11 mouse cellular contexts compared by ENCODE assay signal in the genomic region with DNA sequence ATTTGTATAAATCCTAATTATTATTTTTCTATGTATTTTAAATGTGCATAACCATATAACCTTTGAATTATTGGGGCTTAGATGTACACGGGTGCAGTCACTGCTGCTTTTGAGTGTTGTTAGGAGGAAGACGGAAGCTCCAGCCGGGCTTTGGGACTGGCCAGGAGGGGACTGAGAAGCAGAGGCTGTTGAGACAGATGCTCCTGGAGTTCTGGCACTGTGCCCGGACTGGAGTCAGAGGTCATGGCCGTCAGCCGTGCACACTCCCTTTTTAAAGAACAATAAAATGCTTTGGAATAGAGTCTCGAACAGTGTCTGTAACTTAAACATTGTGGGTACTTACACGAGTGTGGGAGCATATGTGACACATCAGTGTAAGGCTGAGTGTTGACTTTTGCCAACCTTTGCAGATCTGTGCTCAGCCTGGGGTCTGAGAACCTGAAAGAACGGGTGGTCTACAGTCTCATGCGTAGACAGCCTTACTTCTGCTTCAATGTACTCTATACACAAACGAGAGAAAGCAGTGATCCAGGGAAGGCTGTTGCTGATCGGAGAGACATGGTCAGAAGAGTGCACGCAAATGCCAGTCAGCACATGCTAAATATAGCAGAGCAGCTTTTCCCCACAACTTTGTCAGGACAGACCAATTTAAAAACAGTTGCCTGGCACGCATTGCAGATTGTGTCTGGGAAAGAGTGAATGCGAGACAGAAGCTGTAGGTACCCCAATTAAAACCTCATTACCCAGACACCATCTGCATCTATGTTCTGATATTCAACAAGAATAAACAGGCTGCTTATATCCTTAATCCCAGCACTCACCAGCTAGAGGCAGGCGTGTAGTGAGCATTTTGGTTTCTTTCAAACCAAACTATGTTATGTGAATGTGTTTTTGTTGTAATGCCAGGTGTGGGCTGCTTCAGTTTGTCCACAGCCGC. TPM values are rescaled to one million over a fixed set of nuclear protein-coding genes. Genes with fewer than 3 reads are reported as not detected.
DNase-seq lines count a peak whose midpoint lies in the region; ATAC-seq and TF ChIP-seq lines count a peak whose summit lies in the region.
"Had no signal": no experiment of that assay in that cellular context is flagged by ENCODE, and none has a peak within 500 bp of the region (broad histone marks: within the 10 kb centered on the region; RNA-seq: fewer than 3 reads in every experiment).

No protein-coding gene starts in this region.

- H3K9ac ChIP-seq in forebrain, embryonic 13.5 days, result no peak overlapping the region
- no peak overlapping the region for H3K9ac ChIP-seq in liver, adult 2 months (ENCODE audit: low read depth, low read length)
- H3K9ac ChIP-seq in liver, embryonic 11.5 days (ENCODE audit: low read depth, low read length), result no peak overlapping the region
- no peak overlapping the region for H3K9ac ChIP-seq in forebrain, embryonic 16.5 days (replicated peaks; ENCODE audit: low read depth, low read length)
- H3K9ac ChIP-seq in liver, postnatal 0 days (replicated peaks), result no peak overlapping the region
- H3K9ac ChIP-seq: limb, embryonic 12.5 days had no signal

- TF ChIP-seq POLR2A in liver, adult 2 months (IDR thresholded peaks at IDR 0.05; ENCODE audit: extremely low read depth, insufficient read depth, low read length), result no peak

- H3K27ac ChIP-seq in forebrain, embryonic 13.5 days, result no peak overlapping the region
- H3K27ac ChIP-seq in forebrain, embryonic 10.5 days, result no peak overlapping the region
- no peak overlapping the region for H3K27ac ChIP-seq in liver, adult 2 months (replicated peaks; ENCODE audit: insufficient read depth, low read depth, low read length)
- no peak overlapping the region for H3K27ac ChIP-seq in liver, embryonic 11.5 days (ENCODE audit: low read depth, low read length)
- no peak overlapping the region for H3K27ac ChIP-seq in forebrain, embryonic 16.5 days (ENCODE audit: low read length)
- H3K27ac ChIP-seq in liver, postnatal 0 days (ENCODE audit: low read depth), result no peak overlapping the region
- H3K27ac ChIP-seq: limb, embryonic 12.5 days had no signal

- H3K4me1 ChIP-seq in forebrain, embryonic 13.5 days, result peaks cover 15% of the 10 kb centered on the region
- H3K4me1 ChIP-seq in forebrain, embryonic 10.5 days, result peaks cover 6% of the 10 kb centered on the region
- H3K4me1 ChIP-seq in liver, adult 2 months (ENCODE audit: control insufficient read depth, insufficient read depth, low read length), result no peaks in the 10 kb centered on the region
- no peaks in the 10 kb centered on the region for H3K4me1 ChIP-seq in liver, embryonic 11.5 days (replicated peaks; ENCODE audit: control insufficient read depth, insufficient read depth, low read length)
- no peaks in the 10 kb centered on the region for H3K4me1 ChIP-seq in forebrain, embryonic 16.5 days (replicated peaks; ENCODE audit: control insufficient read depth, insufficient read depth, low read length)
- no peaks in the 10 kb centered on the region for H3K4me1 ChIP-seq in liver, postnatal 0 days (ENCODE audit: insufficient read depth)

- no peaks in the 10 kb centered on the region for H3K9me3 ChIP-seq in forebrain, embryonic 13.5 days (replicated peaks)
- H3K9me3 ChIP-seq in forebrain, embryonic 10.5 days, result no peaks in the 10 kb centered on the region
- H3K9me3 ChIP-seq in liver, embryonic 11.5 days (ENCODE audit: control insufficient read depth, low read length), result no peaks in the 10 kb centered on the region
- H3K9me3 ChIP-seq in forebrain, embryonic 16.5 days (ENCODE audit: control insufficient read depth, low read length), result no peaks in the 10 kb centered on the region
- no peaks in the 10 kb centered on the region for H3K9me3 ChIP-seq in liver, postnatal 0 days (ENCODE audit: low read length)
- H3K9me3 ChIP-seq: limb, embryonic 12.5 days had no signal

- H3K27me3 ChIP-seq in forebrain, embryonic 13.5 days, result peaks cover 8% of the 10 kb centered on the region
- H3K27me3 ChIP-seq in forebrain, embryonic 10.5 days (ENCODE audit: poor library complexity, severe bottlenecking), result peaks cover 6% of the 10 kb centered on the region; the same call in 1 of the 2 replicates
- H3K27me3 ChIP-seq in liver, adult 2 months (ENCODE audit: control insufficient read depth, insufficient read depth, low read length), result no peaks in the 10 kb centered on the region
- peaks cover 7% of the 10 kb centered on the region; the same call in 1 of the 2 replicates for H3K27me3 ChIP-seq in liver, embryonic 11.5 days (replicated peaks; ENCODE audit: control insufficient read depth, insufficient read depth, low read length)
- H3K27me3 ChIP-seq in forebrain, embryonic 16.5 days (replicated peaks; ENCODE audit: control insufficient read depth, insufficient read depth, low read length), result no peaks in the 10 kb centered on the region
- peaks cover 5% of the 10 kb centered on the region; the same call in 1 of the 2 replicates for H3K27me3 ChIP-seq in liver, postnatal 0 days (ENCODE audit: insufficient read depth, low read length)

- peaks cover 50% of the 10 kb centered on the region for H3K36me3 ChIP-seq in forebrain, embryonic 13.5 days (ENCODE audit: poor library complexity, severe bottlenecking)
- peaks cover 53% of the 10 kb centered on the region for H3K36me3 ChIP-seq in forebrain, embryonic 10.5 days (replicated peaks)
- peaks cover 30% of the 10 kb centered on the region for H3K36me3 ChIP-seq in liver, adult 2 months (ENCODE audit: control insufficient read depth, insufficient read depth, low read length)
- peaks cover 22% of the 10 kb centered on the region for H3K36me3 ChIP-seq in liver, embryonic 11.5 days (ENCODE audit: control insufficient read depth, insufficient read depth, low read length)
- H3K36me3 ChIP-seq in forebrain, embryonic 16.5 days (ENCODE audit: control insufficient read depth, insufficient read depth), result peaks cover 28% of the 10 kb centered on the region
- H3K36me3 ChIP-seq in liver, postnatal 0 days (replicated peaks; ENCODE audit: insufficient read depth, low read length), result peaks cover 51% of the 10 kb centered on the region

- peak; percentile 50; the same call in 1 of the 2 replicates for ATAC-seq in forebrain, embryonic 13.5 days
- ATAC-seq in liver, embryonic 11.5 days (replicated peaks; ENCODE audit: low FRiP score), result no peak
- peak; percentile 73; the same call in 1 of the 2 replicates for ATAC-seq in forebrain, embryonic 16.5 days
- peak; percentile 38 for ATAC-seq in liver, postnatal 0 days
- ATAC-seq: midbrain, embryonic 16.5 days had no signal

- no peak overlapping the region for H3K4me3 ChIP-seq in forebrain, embryonic 13.5 days
- no peak overlapping the region for H3K4me3 ChIP-seq in forebrain, embryonic 10.5 days
- H3K4me3 ChIP-seq in liver, adult 2 months (ENCODE audit: insufficient read depth, low read depth, low read length), result no peak overlapping the region
- H3K4me3 ChIP-seq in liver, embryonic 11.5 days (ENCODE audit: low read depth, low read length), result no peak overlapping the region
- H3K4me3 ChIP-seq in forebrain, embryonic 16.5 days (replicated peaks; ENCODE audit: low read length), result no peak overlapping the region
- H3K4me3 ChIP-seq in liver, postnatal 0 days (ENCODE audit: low read depth, low read length), result no peak overlapping the region
- H3K4me3 ChIP-seq: limb, embryonic 12.5 days had no signal

- no peak for TF ChIP-seq EP300 in liver, postnatal 0 days (IDR thresholded peaks at IDR 0.05; ENCODE audit: low read depth)

- H3K4me2 ChIP-seq in forebrain, embryonic 13.5 days, result no peak overlapping the region
- H3K4me2 ChIP-seq in liver, embryonic 11.5 days, result no peak overlapping the region
- H3K4me2 ChIP-seq in forebrain, embryonic 16.5 days (ENCODE audit: low read length), result no peak overlapping the region
- no peak overlapping the region for H3K4me2 ChIP-seq in liver, postnatal 0 days (ENCODE audit: low read depth, low read length)
- H3K4me2 ChIP-seq: limb, embryonic 12.5 days had no signal

- 0 out of 2 replicates have a peak, but pooled peaks cover 3% of the 10 kb centered on the region for H3K79me2 ChIP-seq in liver, adult 2 months (ENCODE audit: control insufficient read depth, insufficient read depth, low read length)

- TF ChIP-seq CTCF in liver, adult 2 months (IDR thresholded peaks at IDR 0.05; ENCODE audit: low read depth, low read length), result no peak
- TF ChIP-seq CTCF in liver, postnatal 0 days (IDR thresholded peaks at IDR 0.05; ENCODE audit: low read depth), result no peak

- 54% methylated on average over 17 of the region's 17 CpGs for WGBS in forebrain, embryonic 13.5 days
- WGBS in forebrain, embryonic 10.5 days, result 88% methylated on average over 17 of the region's 17 CpGs
- 45% methylated on average over 17 of the region's 17 CpGs for WGBS in liver, adult 2 months
- WGBS in liver, embryonic 11.5 days, result 72% methylated on average over 17 of the region's 17 CpGs
- WGBS in forebrain, embryonic 16.5 days, result 42% methylated on average over 17 of the region's 17 CpGs
- WGBS in liver, postnatal 0 days (ENCODE audit: insufficient replicate concordance), result 68% methylated on average over 17 of the region's 17 CpGs

- DNase-seq in forebrain, embryonic 10.5 days (ENCODE audit: extremely low spot score, low spot score), result no peak
- DNase-seq in liver, adult 2 months (ENCODE audit: extremely low read depth, low read depth, low spot score), result peak; percentile 49
- DNase-seq in liver, embryonic 11.5 days (ENCODE audit: low spot score), result no peak
- DNase-seq in liver, postnatal 0 days, result peak; percentile 67
- no peak for DNase-seq in layer of hippocampus, adult 18-20 months (ENCODE audit: low spot score in 2 of 2)
- no peak for DNase-seq in cerebellum, postnatal 4 days (ENCODE audit: low spot score in 2 of 2)
- DNase-seq: cerebellum, postnatal 36 days had no signal

RNA-seq across cellular contexts. Expression of gene Syf2, which starts 6.8 kb away (rescaled TPM):
- polyA plus RNA-seq in forebrain, embryonic 13.5 days (2015; fragmentation: Nextera tagmentation; extraction: Ambion mirVana), result 74.8 and 79.1 TPM in 2 replicates
- polyA plus RNA-seq in forebrain, embryonic 10.5 days (2016; fragmentation: Nextera tagmentation; extraction: Ambion mirVana), result 64.4 and 65.9 TPM in 2 replicates
- total RNA-seq in liver, adult 2 months (2014; rRNA removed), result 34.4 and 48.0 TPM in 2 replicates
- polyA plus RNA-seq in liver, adult 2 months (2012; rRNA removed), result 11.8 and 12.2 TPM in 2 replicates
- 83.9 and 89.4 TPM in 2 replicates for polyA plus RNA-seq in liver, embryonic 11.5 days (2014; fragmentation: Nextera tagmentation; extraction: Ambion mirVana)
- polyA plus RNA-seq in forebrain, embryonic 16.5 days (2015; fragmentation: Nextera tagmentation; extraction: Ambion mirVana), result 73.2 and 78.4 TPM in 2 replicates
- polyA plus RNA-seq in liver, postnatal 0 days (2015; fragmentation: Nextera tagmentation; extraction: Ambion mirVana), result 46.9 and 52.9 TPM in 2 replicates
- total RNA-seq in layer of hippocampus, adult 18-20 months (2021), result 10 to 100 TPM; 58.8 to 69.7 TPM

RNA-seq across cellular contexts. Expression of gene Rsrp1, which starts 14.1 kb away (rescaled TPM):
- polyA plus RNA-seq in forebrain, embryonic 13.5 days (2015; fragmentation: Nextera tagmentation; extraction: Ambion mirVana), result 474 and 488 TPM in 2 replicates
- 278 and 295 TPM in 2 replicates for polyA plus RNA-seq in forebrain, embryonic 10.5 days (2016; fragmentation: Nextera tagmentation; extraction: Ambion mirVana)
- 200 and 206 TPM in 2 replicates for total RNA-seq in liver, adult 2 months (2014; rRNA removed)
- polyA plus RNA-seq in liver, adult 2 months (2012; rRNA removed), result 345 and 403 TPM in 2 replicates
- polyA plus RNA-seq in liver, embryonic 11.5 days (2014; fragmentation: Nextera tagmentation; extraction: Ambion mirVana), result 360 and 390 TPM in 2 replicates
- polyA plus RNA-seq in forebrain, embryonic 16.5 days (2015; fragmentation: Nextera tagmentation; extraction: Ambion mirVana), result 644 and 645 TPM in 2 replicates
- 185 and 225 TPM in 2 replicates for polyA plus RNA-seq in liver, postnatal 0 days (2015; fragmentation: Nextera tagmentation; extraction: Ambion mirVana)
- 100 to 1,000 TPM; 256 to 262 TPM for total RNA-seq in layer of hippocampus, adult 18-20 months (2021)

RNA-seq across cellular contexts. Expression of gene Tmem50a, which starts 22.7 kb away (rescaled TPM):
- 161 and 176 TPM in 2 replicates for polyA plus RNA-seq in forebrain, embryonic 13.5 days (2015; fragmentation: Nextera tagmentation; extraction: Ambion mirVana)
- polyA plus RNA-seq in forebrain, embryonic 10.5 days (2016; fragmentation: Nextera tagmentation; extraction: Ambion mirVana), result 107 and 112 TPM in 2 replicates
- 109 and 115 TPM in 2 replicates for total RNA-seq in liver, adult 2 months (2014; rRNA removed)
- 90.6 and 92.7 TPM in 2 replicates for polyA plus RNA-seq in liver, adult 2 months (2012; rRNA removed)
- polyA plus RNA-seq in liver, embryonic 11.5 days (2014; fragmentation: Nextera tagmentation; extraction: Ambion mirVana), result 129 and 131 TPM in 2 replicates
- 201 and 205 TPM in 2 replicates for polyA plus RNA-seq in forebrain, embryonic 16.5 days (2015; fragmentation: Nextera tagmentation; extraction: Ambion mirVana)
- polyA plus RNA-seq in liver, postnatal 0 days (2015; fragmentation: Nextera tagmentation; extraction: Ambion mirVana), result 87.6 and 88.5 TPM in 2 replicates
- 100 to 1,000 TPM; 120 to 123 TPM for total RNA-seq in layer of hippocampus, adult 18-20 months (2021)

Comparison
In these comparisons a context has a peak if more than half of its experiments do, and no peak if none do; other contexts are left out.
1. DNase-seq: peak in liver, adult 2 months (single experiment) and liver, postnatal 0 days (single experiment); none in forebrain, embryonic 10.5 days (single experiment), liver, embryonic 11.5 days (single experiment), layer of hippocampus, adult 18-20 months (0 of 2) and cerebellum, postnatal 4 days (0 of 2).